In genomic region chr2:172854136-172854535, GRCm38 (mm10) we compare ENCODE assay signal across 12 mouse cellular contexts.
DNase-seq lines count a peak whose midpoint lies in the region; ATAC-seq and TF ChIP-seq lines count a peak whose summit lies in the region.
"Had no signal": no experiment of that assay in that cellular context is flagged by ENCODE, and none has a peak within 500 bp of the region (broad histone marks: within the 10 kb centered on the region; RNA-seq: fewer than 3 reads in every experiment).

No protein-coding gene starts in this region.

- peaks cover 8% of the 10 kb centered on the region for H3K4me1 ChIP-seq in cerebellum, adult 2 months (ENCODE audit: control insufficient read depth, insufficient read depth, low read length)
- 0 out of 2 replicates have a peak, but pooled peaks cover 4% of the 10 kb centered on the region for H3K4me1 ChIP-seq in heart, postnatal 0 days (ENCODE audit: control insufficient read depth, insufficient read depth)
- H3K4me1 ChIP-seq: midbrain, embryonic 13.5 days had no signal

- H3K4me2 ChIP-seq in heart, postnatal 0 days (ENCODE audit: low read depth, low read length) = no peak overlapping the region
- H3K4me2 ChIP-seq: hindbrain, embryonic 12.5 days; midbrain, embryonic 13.5 days had no signal

- no peak for ATAC-seq in cerebellum, adult (ENCODE audit: insufficient number of reproducible peaks, low FRiP score, low TSS enrichment)
- ATAC-seq in heart, postnatal 0 days (ENCODE audit: insufficient read depth, low read depth) = peak; percentile 90
- ATAC-seq: midbrain, embryonic 13.5 days; Patski had no signal

- no peak overlapping the region for H3K4me3 ChIP-seq in cerebellum, adult 2 months (replicated peaks; ENCODE audit: insufficient read depth, low read depth, low read length)
- no peak overlapping the region for H3K4me3 ChIP-seq in heart, postnatal 0 days (ENCODE audit: low read depth, low read length)
- H3K4me3 ChIP-seq: hindbrain, embryonic 12.5 days; midbrain, embryonic 13.5 days had no signal

- H3K36me3 ChIP-seq in heart, postnatal 0 days (replicated peaks; ENCODE audit: control insufficient read depth, insufficient read depth, low read length) = no peaks in the 10 kb centered on the region
- H3K36me3 ChIP-seq: hindbrain, embryonic 12.5 days; midbrain, embryonic 13.5 days had no signal

- H3K27me3 ChIP-seq in cerebellum, adult 2 months (ENCODE audit: control insufficient read depth, insufficient read depth, low read length) = no peaks in the 10 kb centered on the region
- H3K27me3 ChIP-seq in heart, postnatal 0 days (ENCODE audit: control insufficient read depth, insufficient read depth, low read length) = no peaks in the 10 kb centered on the region
- H3K27me3 ChIP-seq: hindbrain, embryonic 12.5 days; midbrain, embryonic 13.5 days; Patski had no signal

- 15% methylated on average over 2 of the region's 2 CpGs for WGBS in cerebellum, adult 2 months
- WGBS in heart, postnatal 0 days = 19% methylated on average over 2 of the region's 2 CpGs

- H3K9ac ChIP-seq in heart, postnatal 0 days (replicated peaks; ENCODE audit: low read depth, low read length) = no peak overlapping the region
- H3K9ac ChIP-seq: hindbrain, embryonic 12.5 days; midbrain, embryonic 13.5 days had no signal

- no peak for TF ChIP-seq CTCF in cerebellum, adult 2 months (IDR thresholded peaks at IDR 0.05; ENCODE audit: borderline replicate concordance, insufficient read depth, low read depth, low read length)
- TF ChIP-seq CTCF in heart, postnatal 0 days (IDR thresholded peaks at IDR 0.05; ENCODE audit: low read depth) = no peak

- intact Hi-C loops in left cerebral cortex, postnatal 4 days (cut with DNase I) = no loop called here
- intact Hi-C loops in left cerebral cortex, postnatal 36 days (cut with DNase I) = no loop called here

- no peak for TF ChIP-seq POLR2A in cerebellum, adult 2 months (IDR thresholded peaks at IDR 0.05; ENCODE audit: borderline replicate concordance, insufficient read depth, low read length)

- DNase-seq in cerebellum, adult 11 months = peak; percentile 13
- DNase-seq in left cerebral cortex, postnatal 4 days = peak; percentile 49
- no peak for DNase-seq in left cerebral cortex, postnatal 36 days (ENCODE audit: low spot score in 2 of 2)
- DNase-seq in cerebellum, adult 2 months = peak; percentile 60 to 73
- DNase-seq in heart, postnatal 0 days (ENCODE audit: low spot score) = peak; percentile 66
- DNase-seq in thymus, postnatal 4 days = no peak
- no peak for DNase-seq in thymus, postnatal 14 days
- DNase-seq: lung, postnatal 10 days had no signal

- no peaks in the 10 kb centered on the region for H3K9me3 ChIP-seq in heart, postnatal 0 days (replicated peaks; ENCODE audit: control insufficient read depth, low read length)
- H3K9me3 ChIP-seq: hindbrain, embryonic 12.5 days; midbrain, embryonic 13.5 days had no signal

- TF ChIP-seq EP300 in heart, postnatal 0 days (IDR thresholded peaks at IDR 0.05; ENCODE audit: low read depth) = no peak

- H3K27ac ChIP-seq in cerebellum, adult 2 months (ENCODE audit: insufficient read depth, low read length) = no peak overlapping the region
- 0 out of 2 replicates have a peak overlapping the region, but pooled peaks have one; percentile 46 for H3K27ac ChIP-seq in heart, postnatal 0 days (ENCODE audit: low read depth)
- H3K27ac ChIP-seq: hindbrain, embryonic 12.5 days; midbrain, embryonic 13.5 days had no signal

Comparison
In these comparisons a context has a peak if more than half of its experiments do, and no peak if none do; other contexts are left out.
1. DNase-seq: peak in cerebellum, adult 11 months (single experiment), left cerebral cortex, postnatal 4 days (single experiment), cerebellum, adult 2 months (2 of 2) and heart, postnatal 0 days (single experiment); none in left cerebral cortex, postnatal 36 days (0 of 2), thymus, postnatal 4 days (single experiment) and thymus, postnatal 14 days (single experiment).